Mouse (Mus musculus) liver, postnatal 0 days (tissue): ENCODE data around the gene Pigx. TPM values are rescaled to one million over a fixed set of nuclear protein-coding genes. Genes with fewer than 3 reads are reported as not detected.
"Not testable (repeated sequence)": the region's sequence is repeated elsewhere in the genome, so short reads cannot be mapped to it uniquely, and the experiment has no call there.

ENCODE experiments used
- ATAC-seq: fragments of 200-750 bp; cut with Nextera tagmentation; 2 replicates; pipeline ENCODE4 v1.8.0; 2017; ENCODE audit warnings: mild to moderate bottlenecking, moderate library complexity
- DNase-seq: peaks from one replicate; pipeline ENCODE4 v3.0.0-alpha.2; 2016
- H3K27ac ChIP-seq: fragments of 300-500 bp; sonication (generic); 2 replicates; pipeline ENCODE4 v1.5.1; 2014; ENCODE audit warnings: antibody characterized with exemption, moderate library complexity, mild to moderate bottlenecking, low read depth
- H3K27me3 ChIP-seq: fragments of 300-500 bp; sonication (generic); 2 replicates; pipeline ENCODE4 v1.6.1; 2014; ENCODE audit warnings: low read length, control low read depth, mixed read lengths; ENCODE audit not compliant: insufficient read depth
- H3K36me3 ChIP-seq: fragments of 300-500 bp; sonication (generic); replicated peaks from 2 replicates; pipeline ENCODE4 v1.6.1; 2014; ENCODE audit warnings: mild to moderate bottlenecking, control low read depth, low read length, moderate library complexity, mixed read lengths; ENCODE audit not compliant: insufficient read depth
- H3K4me1 ChIP-seq: fragments of 300-500 bp; sonication (generic); 2 replicates; pipeline ENCODE4 v1.6.1; 2014; ENCODE audit warnings: antibody characterized with exemption, mild to moderate bottlenecking, control low read depth; ENCODE audit not compliant: insufficient read depth
- H3K4me2 ChIP-seq: fragments of 300-500 bp; sonication (generic); 2 replicates; pipeline ENCODE4 v1.6.1; 2014; ENCODE audit warnings: low read depth, mild to moderate bottlenecking, low read length, moderate library complexity, mixed read lengths
- H3K4me3 ChIP-seq: fragments of 300-500 bp; sonication (generic); 2 replicates; pipeline ENCODE4 v1.5.1; 2014; ENCODE audit warnings: low read depth, low read length
- H3K9ac ChIP-seq: fragments of 300-500 bp; sonication (generic); replicated peaks from 2 replicates; pipeline ENCODE4 v1.6.1; 2014; ENCODE audit warnings: mild to moderate bottlenecking, moderate library complexity
- H3K9me3 ChIP-seq: fragments of 300-500 bp; sonication (generic); 2 replicates; pipeline ENCODE4 v1.6.1; 2016; ENCODE audit warnings: mild to moderate bottlenecking, control low read depth, low read length, mixed read lengths
- CTCF ChIP-seq: sonication (generic); IDR thresholded peaks from 2 replicates; pipeline ENCODE4 v1.5.1; 2016; ENCODE audit warnings: antibody characterized with exemption, low read depth
- EP300 ChIP-seq: IDR thresholded peaks from 2 replicates; pipeline ENCODE4 v1.6.1; 2016; ENCODE audit warnings: antibody characterized with exemption, low read depth, mild to moderate bottlenecking
- WGBS: fragments of 180-500 bp; shearing (Covaris S2); extraction: QIAGEN DNeasy Blood & Tissue Kit; methylation state at CpG from one replicate; pipeline ENCODE4 v1.1.7; 2014; ENCODE audit not compliant: insufficient replicate concordance; 5-methylcytosine and 5-hydroxymethylcytosine counted together
- polyA plus RNA-seq: library from polyadenylated mRNA; unstranded; fragments of >200 nt; fragmentation: Nextera tagmentation; extraction: Ambion mirVana; gene quantifications from 2 replicates; pipeline ENCODE4 v1.2.1, GENCODE M21; 2015

Pigx gene
- polyA plus RNA-seq, 1 experiment from 2014 or later: 65.3 TPM

DNA sequence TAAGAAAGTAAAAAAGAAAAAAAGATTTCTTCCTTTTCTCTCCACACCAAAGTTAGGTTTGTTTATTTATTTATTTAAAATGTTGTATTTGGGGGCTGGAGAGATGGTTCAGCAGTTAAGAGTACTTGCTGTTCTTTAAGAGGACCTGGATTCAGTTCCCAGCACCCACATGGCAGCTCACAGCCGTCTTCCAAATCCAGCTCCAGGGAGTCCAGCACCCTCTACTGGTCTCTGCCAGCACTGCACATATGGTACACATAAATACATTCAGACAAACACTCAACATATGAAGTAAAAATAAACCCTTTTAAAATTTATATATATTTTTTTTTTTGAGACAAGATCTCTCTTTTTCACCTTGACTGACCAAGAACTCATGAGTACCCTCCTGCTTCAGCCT lies 6.2 kb upstream of the Pigx start:
- no peak for ATAC-seq
- Histone ChIP-seq H3K4me1 (peaks cover 13% of the 10 kb centered on the region; the same call in 1 of the 2 replicates), H3K36me3 (peaks cover 6% of the 10 kb centered on the region; the same call in 1 of the 2 replicates), H3K27me3 (no peaks in the 10 kb centered on the region), H3K9me3 (no peaks in the 10 kb centered on the region), H3K9ac (no peak overlapping the region), H3K4me3 (no peak overlapping the region), H3K4me2 (no peak overlapping the region), H3K27ac (no peak overlapping the region)
- TF ChIP-seq CTCF (no peak; the same call in 1 of the 2 replicates), EP300 (no peak)
- DNase-seq: no peak
- WGBS: 93% methylated on average over 1 of the region's 1 CpGs

- DNase-seq (peak; percentile 45), ATAC-seq (no peak)
- Histone ChIP-seq H3K4me2 (0 out of 2 replicates have a peak overlapping the region, but pooled peaks have one; percentile 6), H3K4me1 (peaks cover 25% of the 10 kb centered on the region), H3K36me3 (peaks cover 6% of the 10 kb centered on the region; the same call in 1 of the 2 replicates), H3K27ac (peak overlapping the region; percentile 50; the same call in 1 of the 2 replicates), H3K4me3 (no peak overlapping the region), H3K9ac (no peak overlapping the region), H3K27me3 (no peaks in the 10 kb centered on the region), H3K9me3 (no peaks in the 10 kb centered on the region)
- no peak for TF ChIP-seq CTCF
- 75% methylated on average over 13 of the region's 13 CpGs for WGBS
Measured at GRCm38 (mm10) chr16:32102295-32102694, 2.8 kb upstream of the Pigx start.

DNA sequence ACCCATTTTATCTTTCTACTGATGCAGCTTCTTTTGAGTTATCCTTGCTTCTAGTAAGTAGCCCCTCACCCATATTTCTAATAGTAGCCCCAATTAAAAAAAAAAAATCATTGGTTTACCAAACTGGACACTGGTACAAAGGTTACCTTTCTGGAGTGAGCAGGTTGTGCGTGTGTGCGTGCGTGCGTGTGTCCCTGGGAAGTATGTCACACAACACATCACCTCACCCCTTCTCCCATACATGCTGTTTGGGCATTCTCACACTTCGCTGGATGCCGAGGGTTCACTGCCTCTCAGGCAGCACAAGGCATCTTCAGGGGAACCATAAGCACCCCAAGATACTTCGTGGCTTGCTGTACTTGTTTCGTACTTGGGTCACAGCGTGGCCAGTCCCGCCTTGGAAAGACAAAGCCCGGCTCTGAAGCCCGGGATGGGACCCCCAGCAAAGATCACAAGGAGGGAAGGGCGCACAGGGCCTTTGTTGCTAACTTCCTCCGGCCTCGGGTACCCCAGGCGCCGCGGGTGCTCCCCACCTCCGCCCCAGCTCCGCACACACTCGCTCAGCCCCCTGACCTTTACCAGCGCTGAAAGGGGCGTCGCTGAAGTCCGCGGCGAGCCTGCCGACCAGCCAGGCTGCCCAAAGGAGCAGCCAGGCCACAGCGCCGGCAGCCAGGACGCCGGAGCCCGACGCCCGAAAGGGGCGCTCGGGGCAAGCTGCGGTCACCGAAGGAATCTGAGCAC lies 473 bp downstream of the Pigx start:
- Histone ChIP-seq H3K4me2 (peak overlapping the region; percentile 88), H3K27ac (peak overlapping the region; percentile 95), H3K36me3 (peaks cover 3% of the 10 kb centered on the region; the same call in 1 of the 2 replicates), H3K4me3 (peak overlapping the region; percentile 93), H3K27me3 (no peaks in the 10 kb centered on the region), H3K9me3 (no peaks in the 10 kb centered on the region), H3K4me1 (peaks cover 21% of the 10 kb centered on the region), H3K9ac (peak overlapping the region; percentile 92)
- DNase-seq: peak; percentile 33
- TF ChIP-seq EP300 (no peak), CTCF (no peak)
- WGBS: 1% methylated on average over 39 of the region's 39 CpGs
- ATAC-seq: peak; percentile 73

GRCm38 (mm10) chr16:32097757-32098156 lies 1.8 kb downstream of the Pigx start:
- H3K4me1 ChIP-seq: peaks cover 21% of the 10 kb centered on the region
- not testable (repeated sequence) for H3K27ac ChIP-seq, H3K27me3 ChIP-seq, H3K9ac ChIP-seq, H3K9me3 ChIP-seq, ATAC-seq, DNase-seq, H3K36me3 ChIP-seq, H3K4me3 ChIP-seq, H3K4me2 ChIP-seq
- WGBS: 83% methylated on average over 2 of the region's 2 CpGs

GRCm38 (mm10) chr16:32091466-32091865 lies 8.1 kb downstream of the Pigx start:
- no peak overlapping the region for H3K27ac ChIP-seq
- H3K4me2 ChIP-seq: no peak overlapping the region
- H3K9me3 ChIP-seq: no peaks in the 10 kb centered on the region
- no peak for DNase-seq
- peaks cover 18% of the 10 kb centered on the region for H3K36me3 ChIP-seq
- peaks cover 7% of the 10 kb centered on the region for H3K4me1 ChIP-seq
- H3K9ac ChIP-seq: no peak overlapping the region
- no peak overlapping the region for H3K4me3 ChIP-seq
- no peaks in the 10 kb centered on the region for H3K27me3 ChIP-seq
- no peak for ATAC-seq
- 81% methylated on average over 7 of the region's 7 CpGs for WGBS
- TF ChIP-seq EP300 (no peak), CTCF (no peak)

DNA sequence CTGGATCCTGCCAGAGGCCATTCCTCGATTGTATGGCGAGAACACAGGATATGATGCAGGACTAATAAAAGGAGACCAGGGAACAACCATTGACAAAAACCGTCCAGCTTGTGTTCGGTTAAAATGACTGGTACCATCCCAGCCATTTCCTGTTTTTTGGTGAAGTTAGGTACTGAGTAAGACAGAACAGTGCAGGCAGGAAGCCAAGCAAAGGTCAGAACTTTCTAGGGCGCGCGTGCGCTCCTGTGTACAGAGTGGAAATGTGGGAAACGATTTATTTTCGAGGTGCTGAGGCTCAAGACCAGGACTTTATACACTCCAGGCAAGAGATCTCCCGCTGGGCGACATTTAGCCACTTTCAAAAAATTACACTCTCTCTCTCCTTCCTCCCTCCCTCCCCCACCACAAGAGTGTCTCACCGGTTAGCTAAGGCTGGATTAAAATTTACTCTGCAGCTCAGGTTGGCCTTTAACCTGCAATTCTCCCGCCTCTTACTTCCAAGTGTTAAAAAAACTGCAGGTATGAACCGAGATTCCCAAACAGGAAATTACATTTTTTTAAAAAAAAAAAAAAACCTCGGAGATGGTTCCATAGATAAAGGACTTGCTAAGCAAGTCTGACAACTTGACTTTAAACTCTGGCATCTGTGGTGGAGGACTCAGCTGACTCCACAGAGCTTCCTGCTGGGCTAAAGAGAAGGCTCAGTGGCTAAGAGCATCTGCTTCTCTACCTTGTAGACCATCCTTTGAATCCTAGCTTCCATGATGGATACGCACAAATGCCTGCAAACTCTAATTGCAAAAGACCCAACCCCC lies 11.7 kb downstream of the Pigx start:
- TF ChIP-seq EP300 (no peak), CTCF (no peak)
- WGBS: 32% methylated on average over 17 of the region's 17 CpGs
- Histone ChIP-seq H3K4me1 (peaks cover 7% of the 10 kb centered on the region), H3K4me2 (peak overlapping the region; percentile 20), H3K27me3 (no peaks in the 10 kb centered on the region), H3K9me3 (no peaks in the 10 kb centered on the region), H3K4me3 (no peak overlapping the region), H3K9ac (no peak overlapping the region; the same call in 1 of the 2 replicates), H3K27ac (peak overlapping the region; percentile 52), H3K36me3 (peaks cover 32% of the 10 kb centered on the region)
- peak; percentile 75 for ATAC-seq
- peak; percentile 50 for DNase-seq
